31 mouse cellular contexts compared by ENCODE assay signal in the genomic region with DNA sequence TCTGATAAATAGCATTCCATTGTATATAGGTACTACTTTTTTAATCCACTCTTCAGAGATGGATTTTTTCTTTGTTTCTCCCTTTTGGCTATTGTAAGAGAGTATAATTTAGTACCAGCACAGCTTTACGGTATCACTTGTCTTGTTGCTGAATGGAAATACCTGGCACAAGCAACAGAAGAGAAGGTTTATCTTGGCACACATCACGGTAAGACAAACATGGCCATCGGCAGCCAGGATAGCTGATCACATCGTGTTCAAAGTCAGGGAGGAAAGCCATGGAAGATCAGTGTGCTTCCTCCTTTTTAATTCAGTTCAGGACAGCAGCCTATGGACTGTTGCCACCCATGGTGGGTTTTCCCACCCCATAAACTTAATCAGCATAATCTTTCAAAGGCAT.
"Had no signal": no experiment of that assay in that cellular context is flagged by ENCODE, and none has a peak within 500 bp of the region (broad histone marks: within the 10 kb centered on the region; RNA-seq: fewer than 3 reads in every experiment).

No protein-coding gene starts in this region.

- H3K27ac ChIP-seq: left cerebral cortex, adult 2 months; limb, embryonic 10.5 days; limb, embryonic 12.5 days; limb, embryonic 13.5 days; limb, embryonic 15.5 days; liver, embryonic 12.5 days; liver, embryonic 13.5 days; liver, embryonic 14.5 days; liver, embryonic 15.5 days; lung, embryonic 15.5 days; macrophage; midbrain, embryonic 10.5 days; midbrain, embryonic 12.5 days; midbrain, embryonic 13.5 days; midbrain, embryonic 15.5 days had no signal

- H3K36me3 ChIP-seq: limb, embryonic 10.5 days; limb, embryonic 12.5 days; limb, embryonic 13.5 days; limb, embryonic 15.5 days; liver, embryonic 12.5 days; liver, embryonic 13.5 days; liver, embryonic 15.5 days; lung, embryonic 15.5 days; midbrain, embryonic 10.5 days; midbrain, embryonic 12.5 days; midbrain, embryonic 13.5 days; midbrain, embryonic 15.5 days had no signal

- H3K9ac ChIP-seq: limb, embryonic 12.5 days; limb, embryonic 13.5 days; limb, embryonic 15.5 days; liver, embryonic 12.5 days; liver, embryonic 13.5 days; liver, embryonic 14.5 days; liver, embryonic 15.5 days; liver, postnatal 0 days; lung, embryonic 14.5 days; lung, embryonic 15.5 days; midbrain, embryonic 12.5 days; midbrain, embryonic 13.5 days; midbrain, embryonic 15.5 days had no signal

- ATAC-seq: liver, embryonic 12.5 days; liver, postnatal 0 days; lung, postnatal 0 days; midbrain, embryonic 13.5 days; midbrain, embryonic 16.5 days had no signal

- H3K4me1 ChIP-seq: limb, embryonic 10.5 days; limb, embryonic 13.5 days; limb, embryonic 15.5 days; liver, embryonic 12.5 days; liver, embryonic 13.5 days; liver, embryonic 15.5 days; lung, embryonic 15.5 days; megakaryocyte, embryonic 14.5 days; midbrain, embryonic 10.5 days; midbrain, embryonic 12.5 days; midbrain, embryonic 13.5 days; midbrain, embryonic 15.5 days had no signal

- DNase-seq: left cerebral cortex, postnatal 4 days; liver; liver, embryonic 13.5 days; liver, postnatal 0 days; lung, adult 18-20 months; lung, adult 2 months; lung, embryonic 14.5 days; lung, postnatal 10 days; lung, postnatal 14 days; lung, postnatal 36 days; lung, postnatal 4 days; midbrain, embryonic 14.5 days had no signal

- H3K4me2 ChIP-seq: limb, embryonic 12.5 days; limb, embryonic 13.5 days; limb, embryonic 15.5 days; liver, embryonic 12.5 days; liver, embryonic 13.5 days; liver, embryonic 15.5 days; lung, embryonic 14.5 days; lung, embryonic 15.5 days; midbrain, embryonic 11.5 days; midbrain, embryonic 12.5 days; midbrain, embryonic 13.5 days; midbrain, embryonic 15.5 days had no signal

- H3K9me3 ChIP-seq: limb, embryonic 10.5 days; limb, embryonic 12.5 days; limb, embryonic 13.5 days; limb, embryonic 15.5 days; liver, embryonic 12.5 days; liver, embryonic 13.5 days; liver, embryonic 15.5 days; lung, embryonic 15.5 days; megakaryocyte, embryonic 14.5 days; midbrain, embryonic 10.5 days; midbrain, embryonic 12.5 days; midbrain, embryonic 13.5 days; midbrain, embryonic 15.5 days had no signal

- H3K27me3 ChIP-seq: limb, embryonic 12.5 days; limb, embryonic 13.5 days; limb, embryonic 15.5 days; liver, embryonic 12.5 days; liver, embryonic 13.5 days; liver, embryonic 15.5 days; lung, embryonic 15.5 days; megakaryocyte, embryonic 14.5 days; midbrain, embryonic 12.5 days; midbrain, embryonic 15.5 days had no signal

- H3K4me3 ChIP-seq: left cerebral cortex, adult 2 months; limb, embryonic 10.5 days; limb, embryonic 12.5 days; limb, embryonic 13.5 days; limb, embryonic 15.5 days; liver, embryonic 12.5 days; liver, embryonic 13.5 days; liver, embryonic 15.5 days; lung, embryonic 15.5 days; megakaryocyte, embryonic 14.5 days; midbrain, embryonic 10.5 days; midbrain, embryonic 12.5 days; midbrain, embryonic 13.5 days; midbrain, embryonic 15.5 days; myocyte had no signal
